Mouse (Mus musculus): ENCODE measurements around the gene Ppp4r2. TPM values are rescaled to one million over a fixed set of nuclear protein-coding genes. Genes with fewer than 3 reads are reported as not detected.

The Ppp4r2 gene
- 37.6 and 40.3 TPM in 2 replicates for polyA plus RNA-seq (2014; fragmentation: Nextera tagmentation; extraction: Ambion mirVana)

DNA sequence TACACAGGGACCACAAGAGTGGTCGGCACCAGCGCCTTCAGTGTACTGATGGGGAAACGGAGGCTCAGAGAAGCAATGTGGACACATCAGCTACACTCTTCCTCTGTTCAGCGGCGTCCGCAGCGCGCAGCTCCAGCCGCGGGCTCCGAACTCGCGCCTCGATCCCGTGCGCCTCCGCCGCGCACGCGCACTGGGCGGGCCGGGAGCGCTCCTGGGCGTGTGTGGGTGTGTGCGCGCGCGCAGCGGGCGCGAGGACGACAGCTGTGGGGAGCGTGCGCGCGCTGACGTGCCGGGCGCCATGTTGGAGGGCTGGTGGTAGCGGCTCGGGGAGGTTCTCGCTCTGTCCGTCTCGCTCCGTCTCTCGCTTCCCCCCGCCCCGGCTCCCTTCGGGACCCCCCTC is at the start of gene Ppp4r2:
Gene Ppp4r2 (plus strand): TSS at position 268 of the 400 bp plus-strand sequence.
- ATAC-seq (replicated peaks; ENCODE audit: low FRiP score): peak; percentile 93
- Histone ChIP-seq H3K4me2 (ENCODE audit: low read depth, low read length, severe bottlenecking) (peak within 1 kb of the TSS; percentile 51), H3K9ac (ENCODE audit: low read length) (peak within 1 kb of the TSS; percentile 73), H3K4me1 (replicated peaks; ENCODE audit: control insufficient read depth, insufficient read depth, low read length) (no peaks in the 10 kb centered on the region; the same call in 1 of the 2 replicates), H3K36me3 (ENCODE audit: control insufficient read depth, insufficient read depth, low read length) (peaks cover 13% of the 10 kb centered on the region; the same call in 1 of the 2 replicates), H3K9me3 (ENCODE audit: control insufficient read depth, low read length) (no peaks in the 10 kb centered on the region), H3K4me3 (ENCODE audit: low read depth, low read length) (peak within 1 kb of the TSS; percentile 87), H3K27me3 (ENCODE audit: control insufficient read depth, insufficient read depth, low read length) (no peaks in the 10 kb centered on the region), H3K27ac (ENCODE audit: low read depth, low read length) (peak within 1 kb of the TSS; percentile 63)
- under 1% methylated on average over 29 of the region's 50 CpGs for WGBS
- DNase-seq (ENCODE audit: low spot score): peak; percentile 96

DNA sequence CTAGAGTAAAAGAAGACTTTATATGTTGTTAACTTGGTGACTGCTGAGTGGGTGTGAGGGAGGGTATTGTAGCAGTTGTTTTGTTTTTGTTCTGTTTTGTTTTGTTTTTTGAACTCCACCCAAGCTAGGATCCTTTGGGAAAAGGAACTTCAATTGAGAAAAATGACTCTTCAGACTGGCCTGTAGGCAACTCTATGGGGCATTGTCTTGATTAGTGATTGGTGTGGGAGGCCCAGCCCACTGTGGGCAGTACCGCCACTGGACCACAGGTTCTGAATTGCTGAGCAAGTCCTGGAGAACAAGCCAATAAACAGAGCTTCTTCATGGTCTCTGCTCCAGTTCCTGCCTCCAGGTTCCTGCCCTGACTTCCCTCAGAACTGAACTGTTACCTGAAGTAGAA is 45.7 kb upstream of the Ppp4r2 start:
- no peaks in the 10 kb centered on the region for H3K9me3 ChIP-seq (ENCODE audit: control insufficient read depth, low read length)
- ATAC-seq (replicated peaks; ENCODE audit: low FRiP score): no peak
- H3K4me1 ChIP-seq (replicated peaks; ENCODE audit: control insufficient read depth, insufficient read depth, low read length): no peaks in the 10 kb centered on the region
- H3K4me3 ChIP-seq (ENCODE audit: low read depth, low read length): no peak overlapping the region
- no peak for DNase-seq (ENCODE audit: low spot score)
- WGBS: 83% methylated on average over 1 of the region's 1 CpGs
- H3K9ac ChIP-seq (ENCODE audit: low read length): no peak overlapping the region
- no peak overlapping the region for H3K4me2 ChIP-seq (ENCODE audit: low read depth, low read length, severe bottlenecking)
- H3K36me3 ChIP-seq (ENCODE audit: control insufficient read depth, insufficient read depth, low read length): no peaks in the 10 kb centered on the region
- H3K27me3 ChIP-seq (ENCODE audit: control insufficient read depth, insufficient read depth, low read length): no peaks in the 10 kb centered on the region
- H3K27ac ChIP-seq (ENCODE audit: low read depth, low read length): no peak overlapping the region

DNA sequence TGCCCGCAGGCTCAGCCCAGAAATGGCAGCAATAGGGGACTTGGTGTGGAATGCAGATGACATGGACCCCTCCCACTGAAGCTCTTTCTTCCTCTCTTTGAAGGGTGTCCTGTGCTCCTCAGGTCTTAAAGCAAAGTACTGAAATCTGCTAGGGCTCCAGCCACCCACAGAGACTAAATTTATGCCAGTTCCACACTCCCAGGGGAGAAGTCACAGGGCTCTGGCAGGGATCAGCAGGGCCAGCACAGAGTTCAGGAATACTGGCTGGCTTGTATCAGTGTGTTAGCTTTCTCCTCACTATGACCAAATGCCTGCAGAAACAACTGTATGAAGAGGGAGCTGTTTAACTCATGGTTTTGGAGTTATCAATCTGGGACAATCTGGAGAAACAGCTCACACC is 44.3 kb upstream of the Ppp4r2 start:
- H3K4me3 ChIP-seq (ENCODE audit: low read depth, low read length): no peak overlapping the region
- H3K27ac ChIP-seq (ENCODE audit: low read depth, low read length): no peak overlapping the region
- no peaks in the 10 kb centered on the region for H3K27me3 ChIP-seq (ENCODE audit: control insufficient read depth, insufficient read depth, low read length)
- no peaks in the 10 kb centered on the region for H3K36me3 ChIP-seq (ENCODE audit: control insufficient read depth, insufficient read depth, low read length)
- no peak overlapping the region for H3K9ac ChIP-seq (ENCODE audit: low read length)
- 80% methylated on average over 1 of the region's 1 CpGs for WGBS
- no peak overlapping the region for H3K4me2 ChIP-seq (ENCODE audit: low read depth, low read length, severe bottlenecking)
- DNase-seq (ENCODE audit: low spot score) (no peak), ATAC-seq (replicated peaks; ENCODE audit: low FRiP score) (no peak)
- H3K9me3 ChIP-seq (ENCODE audit: control insufficient read depth, low read length): no peaks in the 10 kb centered on the region
- H3K4me1 ChIP-seq (replicated peaks; ENCODE audit: control insufficient read depth, insufficient read depth, low read length): no peaks in the 10 kb centered on the region

DNA sequence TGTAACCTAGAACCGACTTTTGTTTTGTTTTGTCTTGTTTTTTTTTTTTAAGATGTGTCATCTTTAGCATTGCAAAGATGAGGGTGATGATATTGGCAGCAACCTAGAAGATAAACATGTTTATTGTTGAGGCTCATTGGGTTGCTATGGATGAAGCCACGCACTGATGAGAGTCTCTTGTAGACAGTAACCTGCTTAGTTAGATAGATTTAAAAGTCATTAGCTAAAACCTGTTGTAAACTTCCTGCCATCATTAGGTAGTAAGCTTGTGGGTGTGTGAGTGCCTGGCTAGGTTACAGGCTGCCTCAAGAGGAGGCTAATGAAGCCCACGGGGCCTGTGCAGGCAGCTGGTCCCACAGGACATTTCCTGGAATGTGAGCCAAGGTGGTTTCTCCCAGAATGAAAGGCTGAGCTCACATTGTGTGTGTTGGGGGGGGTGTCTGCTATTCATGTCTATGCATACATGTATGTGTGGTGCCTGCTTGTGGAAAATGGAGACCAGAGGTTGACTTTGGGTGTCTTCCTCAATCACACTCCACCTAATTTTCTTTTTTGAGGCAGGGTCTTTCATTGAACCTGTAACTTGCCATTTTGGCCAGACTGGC is 41.3 kb upstream of the Ppp4r2 start:
- no peaks in the 10 kb centered on the region for H3K4me1 ChIP-seq (replicated peaks; ENCODE audit: control insufficient read depth, insufficient read depth, low read length)
- no peaks in the 10 kb centered on the region for H3K36me3 ChIP-seq (ENCODE audit: control insufficient read depth, insufficient read depth, low read length)
- WGBS: 86% methylated on average over 3 of the region's 3 CpGs
- H3K27ac ChIP-seq (ENCODE audit: low read depth, low read length): no peak overlapping the region
- H3K9ac ChIP-seq (ENCODE audit: low read length): no peak overlapping the region
- DNase-seq (ENCODE audit: low spot score) (no peak), ATAC-seq (replicated peaks; ENCODE audit: low FRiP score) (no peak)
- H3K9me3 ChIP-seq (ENCODE audit: control insufficient read depth, low read length): no peaks in the 10 kb centered on the region
- no peak overlapping the region for H3K4me2 ChIP-seq (ENCODE audit: low read depth, low read length, severe bottlenecking)
- H3K27me3 ChIP-seq (ENCODE audit: control insufficient read depth, insufficient read depth, low read length): no peaks in the 10 kb centered on the region
- no peak overlapping the region for H3K4me3 ChIP-seq (ENCODE audit: low read depth, low read length)

GRCm38 (mm10) chr6:100792973-100793769 is 40.3 kb upstream of the Ppp4r2 start:
- WGBS: 87% methylated on average over 14 of the region's 14 CpGs
- no peaks in the 10 kb centered on the region for H3K27me3 ChIP-seq (ENCODE audit: control insufficient read depth, insufficient read depth, low read length)
- no peak overlapping the region for H3K4me3 ChIP-seq (ENCODE audit: low read depth, low read length)
- no peak overlapping the region for H3K9ac ChIP-seq (ENCODE audit: low read length)
- no peak overlapping the region for H3K4me2 ChIP-seq (ENCODE audit: low read depth, low read length, severe bottlenecking)
- no peak for DNase-seq (ENCODE audit: low spot score)
- no peaks in the 10 kb centered on the region for H3K36me3 ChIP-seq (ENCODE audit: control insufficient read depth, insufficient read depth, low read length)
- no peak for ATAC-seq (replicated peaks; ENCODE audit: low FRiP score)
- no peaks in the 10 kb centered on the region for H3K4me1 ChIP-seq (replicated peaks; ENCODE audit: control insufficient read depth, insufficient read depth, low read length)
- H3K9me3 ChIP-seq (ENCODE audit: control insufficient read depth, low read length): no peaks in the 10 kb centered on the region
- no peak overlapping the region for H3K27ac ChIP-seq (ENCODE audit: low read depth, low read length)

DNA sequence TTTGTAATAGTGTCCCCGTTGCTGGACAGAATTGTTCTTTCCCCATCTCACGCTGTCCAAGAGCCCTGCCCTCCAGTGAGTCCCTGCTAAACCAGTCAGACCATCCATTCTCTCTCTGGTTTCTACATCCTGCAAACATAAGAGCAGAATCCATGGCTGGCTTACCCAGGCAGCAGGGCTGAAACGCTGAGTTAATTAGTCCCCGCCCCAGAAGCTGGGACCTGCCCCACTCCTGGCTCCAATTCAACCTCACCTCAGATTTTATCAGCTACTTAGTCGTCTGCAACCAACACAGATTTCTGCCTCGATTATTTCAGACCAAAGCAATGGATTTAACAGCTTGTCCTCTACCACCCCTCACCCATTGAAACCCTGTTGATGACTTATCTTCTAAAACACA is 37.6 kb upstream of the Ppp4r2 start:
- 53% methylated on average over 6 of the region's 6 CpGs for WGBS
- H3K27ac ChIP-seq (ENCODE audit: low read depth, low read length): no peak overlapping the region
- H3K9me3 ChIP-seq (ENCODE audit: control insufficient read depth, low read length): no peaks in the 10 kb centered on the region
- H3K36me3 ChIP-seq (ENCODE audit: control insufficient read depth, insufficient read depth, low read length): no peaks in the 10 kb centered on the region
- H3K4me2 ChIP-seq (ENCODE audit: low read depth, low read length, severe bottlenecking): no peak overlapping the region
- H3K9ac ChIP-seq (ENCODE audit: low read length): no peak overlapping the region
- DNase-seq (ENCODE audit: low spot score): no peak
- no peaks in the 10 kb centered on the region for H3K4me1 ChIP-seq (replicated peaks; ENCODE audit: control insufficient read depth, insufficient read depth, low read length)
- ATAC-seq (replicated peaks; ENCODE audit: low FRiP score): no peak
- H3K27me3 ChIP-seq (ENCODE audit: control insufficient read depth, insufficient read depth, low read length): no peaks in the 10 kb centered on the region
- no peak overlapping the region for H3K4me3 ChIP-seq (ENCODE audit: low read depth, low read length)

DNA sequence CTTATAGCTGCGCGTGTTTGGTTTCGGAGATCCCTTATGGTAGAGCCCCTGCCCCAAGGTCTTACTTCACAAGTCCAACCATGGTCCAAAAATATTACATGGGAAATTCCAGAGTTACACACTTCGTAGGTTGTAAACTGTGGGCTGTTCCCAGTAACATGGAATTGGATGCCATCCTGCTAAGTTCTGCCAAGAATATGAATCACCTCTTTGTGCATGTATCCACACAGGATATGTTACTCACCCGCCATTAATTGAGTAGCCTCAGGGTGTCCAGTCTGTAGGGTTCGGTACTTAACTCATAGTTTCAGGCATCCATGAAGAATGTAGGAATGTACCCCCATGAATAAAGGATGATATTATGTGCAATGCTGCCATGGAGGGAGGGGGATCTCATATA is 34.1 kb upstream of the Ppp4r2 start:
- Histone ChIP-seq H3K4me2 (ENCODE audit: low read depth, low read length, severe bottlenecking) (no peak overlapping the region), H3K9ac (ENCODE audit: low read length) (no peak overlapping the region), H3K4me1 (replicated peaks; ENCODE audit: control insufficient read depth, insufficient read depth, low read length) (no peaks in the 10 kb centered on the region), H3K27ac (ENCODE audit: low read depth, low read length) (no peak overlapping the region), H3K27me3 (ENCODE audit: control insufficient read depth, insufficient read depth, low read length) (no peaks in the 10 kb centered on the region), H3K9me3 (ENCODE audit: control insufficient read depth, low read length) (no peaks in the 10 kb centered on the region), H3K36me3 (ENCODE audit: control insufficient read depth, insufficient read depth, low read length) (no peaks in the 10 kb centered on the region), H3K4me3 (ENCODE audit: low read depth, low read length) (no peak overlapping the region)
- ATAC-seq (replicated peaks; ENCODE audit: low FRiP score) (no peak), DNase-seq (ENCODE audit: low spot score) (no peak)
- 90% methylated on average over 6 of the region's 6 CpGs for WGBS

GRCm38 (mm10) chr6:100799766-100800165 is 33.7 kb upstream of the Ppp4r2 start:
- Histone ChIP-seq H3K4me3 (ENCODE audit: low read depth, low read length) (no peak overlapping the region), H3K36me3 (ENCODE audit: control insufficient read depth, insufficient read depth, low read length) (no peaks in the 10 kb centered on the region), H3K4me1 (replicated peaks; ENCODE audit: control insufficient read depth, insufficient read depth, low read length) (no peaks in the 10 kb centered on the region), H3K9me3 (ENCODE audit: control insufficient read depth, low read length) (no peaks in the 10 kb centered on the region), H3K27me3 (ENCODE audit: control insufficient read depth, insufficient read depth, low read length) (no peaks in the 10 kb centered on the region), H3K4me2 (ENCODE audit: low read depth, low read length, severe bottlenecking) (no peak overlapping the region), H3K27ac (ENCODE audit: low read depth, low read length) (no peak overlapping the region), H3K9ac (ENCODE audit: low read length) (no peak overlapping the region)
- no peak for DNase-seq (ENCODE audit: low spot score)
- 95% methylated on average over 4 of the region's 4 CpGs for WGBS
- ATAC-seq (replicated peaks; ENCODE audit: low FRiP score): no peak

All from forebrain, embryonic 11.5 days (tissue).